Mouse (Mus musculus): ENCODE results near the gene Dbp. TPM values are rescaled to one million over a fixed set of nuclear protein-coding genes. Genes with fewer than 3 reads are reported as not detected.

The Dbp gene
- total RNA-seq (2014; fragmentation: Nextera tagmentation) (1.7 and 3.1 TPM in 2 replicates), total RNA-seq (2017) (4.0 and 6.3 TPM in 2 replicates)

DNA sequence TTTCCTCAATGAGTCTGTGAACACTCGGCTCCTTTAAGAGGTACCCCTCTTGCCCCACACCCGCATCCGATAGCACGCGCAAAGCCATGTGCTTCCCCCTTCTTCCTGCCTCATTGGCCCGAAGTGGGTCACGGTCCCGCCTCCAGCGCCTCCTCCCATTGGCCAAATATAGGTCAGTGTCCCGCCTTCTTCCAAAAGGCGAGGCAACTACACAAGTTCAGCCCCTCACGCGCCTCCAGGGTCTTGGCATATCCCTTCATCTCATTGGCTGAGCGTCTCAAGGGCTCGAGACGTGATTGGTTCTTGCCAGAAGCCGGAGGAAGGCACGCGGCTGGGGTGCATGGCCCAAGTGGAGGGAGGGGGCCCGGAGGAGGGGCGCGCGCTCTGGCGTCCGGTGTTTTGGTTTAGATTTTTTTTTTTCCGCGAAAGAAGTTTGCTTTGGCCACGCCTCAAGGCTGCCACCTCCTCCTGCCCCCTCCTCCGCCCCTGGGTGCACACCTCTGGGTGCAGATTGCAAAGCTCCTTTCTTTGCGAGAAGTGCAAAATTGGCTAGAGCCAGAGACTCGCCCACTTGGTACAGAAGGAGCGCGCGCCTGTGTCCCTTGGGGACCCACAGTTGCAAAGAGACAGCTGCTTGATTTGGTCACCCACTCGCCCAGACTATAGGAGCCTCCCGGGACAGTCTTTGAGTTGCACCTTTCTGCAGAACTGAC lies at the start of gene Dbp:
TSS of gene Dbp (plus strand) at position 359 of the 713 bp plus-strand sequence.
- ATAC-seq (replicated peaks; ENCODE audit: poor library complexity, severe bottlenecking): peak; percentile 64

DNA sequence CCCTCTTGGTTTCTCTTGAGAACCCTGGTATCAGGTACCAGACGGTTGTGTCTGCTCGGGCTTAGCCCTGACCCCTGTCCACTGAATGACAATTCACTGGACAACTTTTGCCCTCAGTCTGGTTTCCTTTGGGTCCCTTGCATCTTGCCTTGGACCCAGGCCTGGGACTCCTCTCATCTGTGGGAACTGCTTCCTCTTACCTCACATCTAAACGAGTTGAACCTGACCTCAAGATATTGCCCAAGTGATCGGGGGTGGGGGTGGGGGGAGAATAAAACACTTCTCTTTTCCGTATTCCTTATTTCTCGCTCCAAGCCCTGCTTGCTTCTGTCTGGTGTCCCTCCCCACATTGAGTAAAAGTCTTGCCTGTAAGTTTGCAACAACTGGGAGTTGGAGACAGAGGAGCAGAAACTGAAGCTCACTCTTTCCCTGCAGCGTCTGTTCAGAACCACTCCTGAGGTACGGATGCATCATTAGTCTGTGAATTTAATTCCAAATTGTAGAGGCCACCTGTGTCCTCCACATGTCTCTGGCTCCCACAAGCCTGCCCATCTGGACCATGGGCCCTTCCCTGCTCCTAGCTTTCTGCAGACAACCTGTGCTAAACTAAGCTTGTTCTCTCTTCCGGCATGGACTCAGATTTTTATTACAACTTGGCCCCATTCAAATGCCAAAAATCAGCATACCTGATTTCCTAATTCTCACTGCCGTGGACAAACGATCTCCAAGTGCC lies 44.0 kb upstream of the Dbp start:
- peak; percentile 97 for ATAC-seq (replicated peaks; ENCODE audit: poor library complexity, severe bottlenecking)

DNA sequence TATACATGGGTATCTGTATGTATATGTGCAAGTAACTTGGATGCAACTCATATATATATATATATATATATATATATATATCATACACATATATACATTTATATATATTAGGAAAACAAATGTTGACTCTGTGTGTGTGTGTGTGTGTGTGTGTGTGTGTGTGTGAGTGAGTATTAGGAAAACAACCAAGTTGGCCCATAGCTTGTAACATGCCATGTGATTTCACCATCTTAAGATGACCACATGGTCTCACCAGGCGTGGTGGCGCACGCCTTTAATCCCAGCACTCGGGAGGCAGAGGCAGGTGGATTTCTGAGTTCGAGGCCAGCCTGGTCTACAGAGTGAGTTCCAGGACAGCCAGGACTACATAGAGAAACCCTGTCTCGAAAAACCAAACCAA lies 43.2 kb upstream of the Dbp start:
- ATAC-seq (replicated peaks; ENCODE audit: poor library complexity, severe bottlenecking): peak; percentile 51

GRCm38 (mm10) chr7:45665303-45666138 lies 39.4 kb upstream of the Dbp start:
- no peak for ATAC-seq (replicated peaks; ENCODE audit: poor library complexity, severe bottlenecking)

DNA sequence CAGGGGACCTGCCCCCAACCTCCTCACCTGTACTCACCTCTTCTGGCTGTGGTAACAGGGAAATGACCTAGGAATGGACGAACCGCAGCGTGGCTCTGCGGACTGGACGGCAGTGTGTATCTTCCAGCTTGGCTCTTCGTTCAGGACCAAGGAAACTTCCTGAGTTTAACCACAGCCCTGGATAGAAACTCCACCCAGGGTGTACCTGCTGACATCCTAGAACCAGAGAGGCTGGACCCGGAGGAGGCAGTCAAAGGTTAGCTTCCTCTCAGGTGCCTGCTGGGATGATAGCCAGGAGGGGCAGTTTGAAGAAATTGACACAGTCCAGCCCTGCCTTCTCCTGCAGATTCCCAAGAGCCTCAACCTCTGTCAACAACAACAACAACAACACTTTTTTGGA lies 38.7 kb upstream of the Dbp start, which contains the start of gene Fut2:
TSS of gene Fut2 (minus strand) at position 234 of the 400 bp plus-strand sequence.
- ATAC-seq (replicated peaks; ENCODE audit: poor library complexity, severe bottlenecking): no peak

- ATAC-seq (replicated peaks; ENCODE audit: poor library complexity, severe bottlenecking): no peak
These were observed 37.1 kb upstream of the Dbp start for GRCm38 (mm10) chr7:45667761-45668160.

DNA sequence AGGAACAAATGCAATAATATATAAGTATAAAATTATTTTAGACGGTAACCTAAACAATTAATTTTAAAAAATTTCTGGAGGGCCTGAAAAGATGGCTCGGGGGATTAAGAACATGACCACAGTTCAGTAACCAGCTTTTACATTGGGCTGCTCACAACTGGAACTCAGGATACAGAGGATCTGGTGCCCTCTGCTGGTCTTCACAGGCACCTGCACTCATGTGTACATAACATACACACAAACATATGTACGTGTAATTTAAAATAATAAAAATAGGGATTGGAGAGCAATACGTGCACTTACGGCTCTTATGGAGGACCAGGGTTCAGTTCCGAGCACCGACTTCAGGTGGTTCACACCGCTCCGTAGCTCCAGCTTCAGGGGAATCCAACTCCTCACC lies 36.0 kb upstream of the Dbp start:
- no peak; the same call in 1 of the 2 replicates for ATAC-seq (replicated peaks; ENCODE audit: poor library complexity, severe bottlenecking)

DNA sequence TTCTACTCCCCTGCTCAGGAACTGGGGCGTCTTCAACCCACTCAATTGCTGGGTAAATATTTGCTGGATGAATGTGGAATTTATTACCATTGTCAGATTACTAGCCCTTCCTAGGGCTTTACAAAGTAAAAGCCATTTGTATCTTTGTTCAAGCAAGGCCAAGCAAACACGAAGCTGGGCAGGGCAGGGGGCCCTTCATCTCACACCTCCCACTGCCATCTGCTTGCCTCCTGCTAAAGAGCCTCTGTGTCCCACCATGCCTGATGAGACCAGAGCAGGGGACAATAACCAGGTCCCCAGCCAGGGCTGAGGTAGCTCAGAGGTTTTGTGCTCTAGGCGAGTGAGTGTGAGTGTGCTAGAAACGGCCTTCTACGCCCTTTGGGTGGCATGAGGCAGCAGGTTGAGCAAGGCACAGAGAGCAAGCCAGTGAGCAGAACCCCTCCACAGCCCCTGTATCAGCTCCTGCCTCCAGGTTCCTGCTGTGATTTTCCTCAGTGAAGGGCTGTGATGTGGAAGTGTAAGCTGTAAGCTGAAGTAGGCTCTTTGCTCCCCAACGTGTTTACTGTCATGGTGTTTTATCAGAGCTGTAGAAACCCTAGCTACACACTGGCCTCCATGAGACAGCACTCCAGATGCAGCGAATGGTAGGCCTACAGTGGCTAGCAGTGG lies 27.1 kb upstream of the Dbp start:
- ATAC-seq (replicated peaks; ENCODE audit: poor library complexity, severe bottlenecking): no peak

GRCm38 (mm10) chr7:45678513-45678912 lies 26.4 kb upstream of the Dbp start:
- no peak for ATAC-seq (replicated peaks; ENCODE audit: poor library complexity, severe bottlenecking)

DNA sequence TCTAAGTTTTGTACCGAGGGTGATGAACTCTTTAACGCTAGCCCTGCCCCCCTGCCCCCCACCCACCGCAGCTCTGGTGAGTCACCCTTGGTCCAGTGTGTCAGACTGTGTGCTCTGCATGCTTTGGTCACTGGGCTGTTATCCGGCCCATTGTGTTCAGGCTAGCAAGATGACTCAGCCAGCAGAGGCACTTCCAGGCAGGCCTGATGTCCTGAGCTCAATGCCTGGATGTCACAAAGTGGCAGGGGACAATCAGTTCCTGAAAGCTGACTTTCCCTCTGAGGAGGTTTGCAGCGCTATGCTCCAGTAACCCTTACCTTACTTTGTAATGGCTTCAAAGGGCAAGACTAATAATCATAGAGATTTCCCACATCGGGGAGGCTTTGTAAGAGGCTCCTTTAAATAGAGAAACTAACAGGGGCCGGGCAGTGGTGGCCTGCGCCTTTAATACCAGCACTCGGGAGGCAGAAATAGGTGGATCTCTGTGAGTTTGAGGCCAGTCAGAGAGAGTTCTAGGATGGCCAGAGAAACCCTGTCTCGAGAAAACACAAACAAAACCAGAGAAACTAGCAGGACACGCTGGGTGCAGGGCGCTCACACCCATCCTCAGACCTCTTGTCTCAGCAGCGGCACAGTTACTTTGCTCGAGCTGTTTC lies 24.8 kb upstream of the Dbp start:
- ATAC-seq (replicated peaks; ENCODE audit: poor library complexity, severe bottlenecking): no peak

- 0 out of 2 replicates have a peak, but pooled peaks have one; percentile 18 for ATAC-seq (replicated peaks; ENCODE audit: poor library complexity, severe bottlenecking)
These were observed 23.7 kb upstream of the Dbp start for GRCm38 (mm10) chr7:45681046-45681736.

- peak; percentile 84 for ATAC-seq (replicated peaks; ENCODE audit: poor library complexity, severe bottlenecking)
These were observed 22.5 kb upstream of the Dbp start for GRCm38 (mm10) chr7:45682144-45683126.

DNA sequence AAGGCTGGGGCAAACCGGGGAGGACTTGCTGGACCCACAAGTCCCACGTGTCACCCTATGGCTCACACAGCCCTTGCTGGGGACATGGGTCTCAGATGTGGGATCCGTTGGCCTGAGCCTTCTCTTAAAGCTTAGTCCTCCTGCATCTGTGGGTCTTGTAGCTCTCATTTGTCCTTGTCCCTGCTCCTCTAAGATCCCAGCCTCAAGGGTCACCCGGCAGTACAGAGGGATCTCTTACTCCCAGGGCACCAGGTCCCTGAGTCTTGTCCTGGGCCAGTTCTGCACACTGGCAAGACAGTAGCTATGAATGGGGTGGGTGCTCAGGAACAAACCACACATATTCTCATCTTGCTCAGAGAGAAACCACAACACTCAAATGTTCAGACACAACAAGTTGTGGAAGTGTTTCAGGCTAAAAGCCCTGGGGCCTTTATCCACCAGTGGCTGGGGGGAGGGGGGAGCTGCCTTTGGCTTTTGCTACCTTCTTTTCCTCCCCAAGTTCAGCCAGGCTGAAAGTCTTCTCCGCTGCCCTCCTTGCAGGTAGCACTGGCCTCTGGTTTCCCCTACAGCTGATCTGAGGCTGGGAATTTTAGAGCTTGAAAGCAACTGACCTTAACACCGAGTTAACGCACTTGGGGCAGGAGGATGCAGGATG lies 21.4 kb upstream of the Dbp start, which contains the start of gene Ntn5:
TSS of gene Ntn5 (plus strand) at position 627 of the 655 bp plus-strand sequence.
- no peak for ATAC-seq (replicated peaks; ENCODE audit: poor library complexity, severe bottlenecking)

- no peak for ATAC-seq (replicated peaks; ENCODE audit: poor library complexity, severe bottlenecking)
These were observed 19.1 kb upstream of the Dbp start for GRCm38 (mm10) chr7:45685811-45686210.

DNA sequence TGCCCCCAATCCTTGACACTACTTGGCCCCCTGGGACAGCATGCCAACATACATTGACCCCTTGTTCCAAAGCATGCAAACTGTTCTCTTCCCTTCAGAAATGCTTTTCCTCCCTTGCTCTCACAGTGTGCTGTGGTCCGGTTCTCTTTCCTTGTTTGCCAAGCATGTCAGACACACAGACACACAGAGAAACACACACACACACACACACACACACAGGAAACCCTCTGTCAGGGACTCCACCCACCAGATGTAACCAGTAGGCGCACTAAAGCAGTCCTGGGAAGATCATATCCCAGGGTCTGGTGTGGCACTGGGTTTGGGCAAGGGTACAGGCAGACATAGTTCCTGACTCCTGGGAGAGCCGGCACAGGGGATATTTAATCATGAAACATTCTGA lies 18.0 kb upstream of the Dbp start:
- ATAC-seq (replicated peaks; ENCODE audit: poor library complexity, severe bottlenecking): no peak

DNA sequence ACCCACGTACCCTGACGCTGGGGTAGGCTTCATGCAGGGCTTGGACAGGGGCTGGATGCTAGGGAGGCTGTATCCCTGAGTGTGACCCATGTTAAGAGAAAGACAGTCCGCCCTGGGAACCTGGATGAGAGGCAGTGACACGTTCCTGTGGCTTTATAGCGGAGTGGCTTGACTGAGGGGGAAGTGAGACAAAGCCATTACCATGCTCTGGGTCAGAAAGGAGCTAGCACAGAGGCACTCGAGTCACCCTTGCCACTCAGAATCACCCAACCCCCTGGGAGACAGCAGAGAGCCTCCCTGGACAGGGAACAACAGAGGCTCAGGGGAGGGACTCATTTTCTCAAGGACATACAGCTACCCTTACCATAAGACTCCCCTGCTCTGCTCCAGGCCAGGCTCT lies 15.8 kb upstream of the Dbp start:
- peak; percentile 66 for ATAC-seq (replicated peaks; ENCODE audit: poor library complexity, severe bottlenecking)

DNA sequence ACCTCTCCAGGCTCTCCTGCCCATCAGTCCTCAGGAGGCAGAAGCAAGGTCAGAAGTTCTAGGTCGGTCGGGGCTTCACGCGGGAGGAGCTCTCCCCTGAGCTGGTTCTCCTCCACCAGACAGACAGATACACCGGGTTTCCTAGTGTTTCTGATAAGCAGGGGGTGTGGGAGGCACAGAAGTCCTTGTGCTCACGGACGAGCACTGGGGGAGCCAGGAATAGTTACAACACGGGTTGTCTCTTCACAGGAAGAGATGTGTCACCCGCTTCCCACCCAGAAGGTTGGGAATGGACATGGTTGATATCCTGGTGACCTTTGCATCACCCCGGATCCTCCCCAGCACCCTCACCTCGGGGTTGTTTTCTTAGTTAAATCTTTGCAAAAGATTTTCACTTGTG lies 15.1 kb upstream of the Dbp start:
- no peak for ATAC-seq (replicated peaks; ENCODE audit: poor library complexity, severe bottlenecking)

Measured in granulocyte monocyte progenitor cell, adult 5-6 weeks (primary cell).